Mouse (Mus musculus): ENCODE results near the gene Nfkbia.

The Nfkbia gene

DNA sequence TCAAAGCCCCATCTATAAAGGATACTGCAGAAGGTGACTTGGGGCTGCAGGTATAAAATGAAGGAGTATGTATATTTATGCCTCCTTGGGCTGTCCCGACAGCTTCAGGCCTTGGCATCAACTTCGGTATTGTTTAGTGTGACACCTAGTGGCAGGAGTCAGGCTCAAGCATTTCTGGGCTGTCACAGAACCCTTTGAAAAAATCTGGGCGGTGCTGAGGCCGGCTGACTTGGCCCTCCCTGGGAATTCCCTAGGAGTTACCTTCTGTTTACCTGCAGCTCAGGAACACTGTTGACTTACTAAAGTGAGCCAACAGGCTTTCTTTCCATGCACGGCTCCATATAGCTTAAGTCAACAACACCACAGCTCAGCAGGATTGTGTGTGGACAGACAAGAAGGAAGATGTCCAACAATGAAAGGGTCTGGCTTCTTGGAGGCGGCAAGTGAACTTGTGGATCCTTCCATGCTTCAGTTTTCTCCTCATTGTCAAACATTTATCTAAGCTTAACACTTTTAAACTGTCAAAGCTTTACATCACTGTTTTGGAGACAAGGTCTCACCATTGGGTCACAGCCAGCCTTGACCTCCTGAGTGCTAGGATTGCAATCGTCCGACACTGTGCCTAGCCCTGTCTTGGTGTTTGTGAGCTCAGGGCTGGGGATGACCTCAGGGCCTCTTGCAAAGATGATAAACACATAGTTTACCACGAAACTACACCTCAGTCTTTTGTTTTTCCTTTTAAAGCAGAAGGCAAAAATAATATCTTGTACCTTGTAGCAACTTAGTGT is 2.9 kb upstream of the Nfkbia start:
- Histone ChIP-seq H3K27me3 (ENCODE audit: insufficient read depth, low read length) (no peaks in the 10 kb centered on the region), H3K36me3 (ENCODE audit: insufficient read depth, low read length) (peaks cover 26% of the 10 kb centered on the region), H3K4me1 (replicated peaks; ENCODE audit: low read depth, low read length) (peaks cover 82% of the 10 kb centered on the region), H3K9me3 (ENCODE audit: low read length) (no peaks in the 10 kb centered on the region), H3K4me3 (replicated peaks; ENCODE audit: low read length) (peak overlapping the region; percentile 57)
- TF ChIP-seq CTCF (conservative IDR thresholded peaks at IDR 0.05; ENCODE audit: low read length) (peak; percentile 49), POU5F1 (IDR thresholded peaks at IDR 0.05; ENCODE audit: borderline replicate concordance, low read length) (no peak)

GRCm38 (mm10) chr12:55493381-55493780 is 934 bp upstream of the Nfkbia start:
- Histone ChIP-seq H3K4me1 (replicated peaks; ENCODE audit: low read depth, low read length) (peaks cover 85% of the 10 kb centered on the region), H3K36me3 (ENCODE audit: insufficient read depth, low read length) (peaks cover 36% of the 10 kb centered on the region), H3K4me3 (replicated peaks; ENCODE audit: low read length) (peak overlapping the region; percentile 96), H3K27me3 (ENCODE audit: insufficient read depth, low read length) (no peaks in the 10 kb centered on the region), H3K9me3 (ENCODE audit: low read length) (no peaks in the 10 kb centered on the region)
- TF ChIP-seq CTCF (conservative IDR thresholded peaks at IDR 0.05; ENCODE audit: low read length): no peak
- TF ChIP-seq NANOG (IDR thresholded peaks at IDR 0.05; ENCODE audit: borderline replicate concordance, low read length): no peak
- no peak for TF ChIP-seq POU5F1 (IDR thresholded peaks at IDR 0.05; ENCODE audit: borderline replicate concordance, low read length)

DNA sequence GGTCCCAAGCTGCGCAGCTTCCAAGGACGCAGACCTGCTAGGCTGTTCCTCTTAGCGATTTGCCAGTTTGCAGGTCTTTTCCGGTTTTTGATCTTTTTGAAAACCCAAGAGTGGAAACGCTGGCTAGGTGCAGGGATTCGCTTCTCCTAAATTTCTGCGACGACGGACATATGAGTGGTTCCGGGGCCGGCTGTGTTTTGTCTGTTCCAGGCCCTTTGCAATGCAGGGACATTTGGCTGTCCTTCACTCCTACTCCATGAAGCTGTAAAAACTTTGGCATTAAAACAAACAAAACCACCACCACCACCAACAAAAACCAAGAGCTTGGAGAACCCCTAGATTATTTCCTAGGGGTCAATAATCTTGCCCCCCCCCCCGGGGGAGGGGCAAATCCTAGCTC is 494 bp upstream of the Nfkbia start:
- no peak for TF ChIP-seq POU5F1 (IDR thresholded peaks at IDR 0.05; ENCODE audit: borderline replicate concordance, low read length)
- no peak for TF ChIP-seq NANOG (IDR thresholded peaks at IDR 0.05; ENCODE audit: borderline replicate concordance, low read length)
- TF ChIP-seq CTCF (conservative IDR thresholded peaks at IDR 0.05; ENCODE audit: low read length): no peak
- peaks cover 39% of the 10 kb centered on the region for H3K36me3 ChIP-seq (ENCODE audit: insufficient read depth, low read length)
- H3K4me3 ChIP-seq (replicated peaks; ENCODE audit: low read length): peak overlapping the region; percentile 96
- no peaks in the 10 kb centered on the region for H3K9me3 ChIP-seq (ENCODE audit: low read length)
- no peaks in the 10 kb centered on the region for H3K27me3 ChIP-seq (ENCODE audit: insufficient read depth, low read length)
- peaks cover 83% of the 10 kb centered on the region for H3K4me1 ChIP-seq (replicated peaks; ENCODE audit: low read depth, low read length)

GRCm38 (mm10) chr12:55491516-55492183 is 797 bp downstream of the Nfkbia start:
- TF ChIP-seq CTCF (conservative IDR thresholded peaks at IDR 0.05; ENCODE audit: low read length): no peak
- no peak for TF ChIP-seq POU5F1 (IDR thresholded peaks at IDR 0.05; ENCODE audit: borderline replicate concordance, low read length)
- TF ChIP-seq NANOG (IDR thresholded peaks at IDR 0.05; ENCODE audit: borderline replicate concordance, low read length): no peak
- peak overlapping the region; percentile 96 for H3K4me3 ChIP-seq (replicated peaks; ENCODE audit: low read length)
- no peaks in the 10 kb centered on the region for H3K27me3 ChIP-seq (ENCODE audit: insufficient read depth, low read length)
- H3K9me3 ChIP-seq (ENCODE audit: low read length): no peaks in the 10 kb centered on the region
- peaks cover 83% of the 10 kb centered on the region for H3K4me1 ChIP-seq (replicated peaks; ENCODE audit: low read depth, low read length)
- peaks cover 49% of the 10 kb centered on the region for H3K36me3 ChIP-seq (ENCODE audit: insufficient read depth, low read length)

- H3K4me1 ChIP-seq (replicated peaks; ENCODE audit: low read depth, low read length): peaks cover 83% of the 10 kb centered on the region
- no peaks in the 10 kb centered on the region for H3K27me3 ChIP-seq (ENCODE audit: insufficient read depth, low read length)
- H3K4me3 ChIP-seq (replicated peaks; ENCODE audit: low read length): peak overlapping the region; percentile 96
- no peaks in the 10 kb centered on the region for H3K9me3 ChIP-seq (ENCODE audit: low read length)
- peaks cover 55% of the 10 kb centered on the region for H3K36me3 ChIP-seq (ENCODE audit: insufficient read depth, low read length)
- TF ChIP-seq CTCF (conservative IDR thresholded peaks at IDR 0.05; ENCODE audit: low read length): no peak
- TF ChIP-seq NANOG (IDR thresholded peaks at IDR 0.05; ENCODE audit: borderline replicate concordance, low read length): no peak
- no peak for TF ChIP-seq POU5F1 (IDR thresholded peaks at IDR 0.05; ENCODE audit: borderline replicate concordance, low read length)
Measured at GRCm38 (mm10) chr12:55490722-55491449, 1.6 kb downstream of the Nfkbia start.

- Histone ChIP-seq H3K4me3 (replicated peaks; ENCODE audit: low read length) (peak overlapping the region; percentile 96), H3K9me3 (ENCODE audit: low read length) (no peaks in the 10 kb centered on the region), H3K4me1 (replicated peaks; ENCODE audit: low read depth, low read length) (peaks cover 82% of the 10 kb centered on the region), H3K27me3 (ENCODE audit: insufficient read depth, low read length) (no peaks in the 10 kb centered on the region), H3K36me3 (ENCODE audit: insufficient read depth, low read length) (peaks cover 58% of the 10 kb centered on the region)
- TF ChIP-seq POU5F1 (IDR thresholded peaks at IDR 0.05; ENCODE audit: borderline replicate concordance, low read length) (no peak), NANOG (IDR thresholded peaks at IDR 0.05; ENCODE audit: borderline replicate concordance, low read length) (no peak), CTCF (conservative IDR thresholded peaks at IDR 0.05; ENCODE audit: low read length) (no peak)
Measured at GRCm38 (mm10) chr12:55489986-55490721, 2.3 kb downstream of the Nfkbia start.

DNA sequence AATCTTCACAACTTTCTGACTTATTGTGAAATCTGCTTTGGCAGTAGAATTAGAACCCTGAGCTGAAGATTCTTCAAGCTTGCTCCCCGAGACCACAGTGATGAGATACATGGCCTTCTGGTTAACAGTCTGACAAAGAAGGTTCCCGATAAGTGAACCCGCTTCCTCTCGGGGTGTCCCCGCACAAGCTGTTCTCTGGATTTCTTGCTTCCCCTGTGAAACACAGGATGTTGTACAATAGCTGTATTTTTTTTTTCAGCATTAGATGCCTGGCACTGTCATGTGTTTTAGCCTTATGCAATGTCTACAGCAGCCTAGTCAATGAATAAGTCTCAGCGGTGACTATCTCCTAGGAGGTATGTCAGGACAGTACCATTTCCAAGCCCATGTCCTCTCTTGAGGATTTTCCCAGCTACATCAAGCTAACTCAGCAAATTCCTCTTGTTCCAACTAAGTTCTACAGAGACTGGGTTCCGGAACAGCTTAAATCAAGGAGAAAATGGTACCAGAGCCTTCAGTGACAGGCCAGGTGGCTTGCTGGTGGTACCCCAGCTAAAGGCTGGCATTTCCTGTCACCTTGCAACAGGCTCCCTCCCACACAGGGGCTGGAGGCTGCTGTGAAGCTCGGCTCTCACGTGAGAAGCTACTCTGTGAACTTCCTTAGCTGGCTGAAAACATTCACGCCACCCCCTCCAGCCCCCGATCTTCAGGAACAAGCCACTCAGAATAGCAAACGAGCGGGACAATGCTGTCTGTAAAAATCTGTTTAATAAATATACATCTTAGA is 3.6 kb downstream of the Nfkbia start:
- H3K36me3 ChIP-seq (ENCODE audit: insufficient read depth, low read length): peaks cover 62% of the 10 kb centered on the region
- peaks cover 81% of the 10 kb centered on the region for H3K4me1 ChIP-seq (replicated peaks; ENCODE audit: low read depth, low read length)
- peaks cover 6% of the 10 kb centered on the region; the same call in 1 of the 2 replicates for H3K27me3 ChIP-seq (ENCODE audit: insufficient read depth, low read length)
- no peak for TF ChIP-seq CTCF (conservative IDR thresholded peaks at IDR 0.05; ENCODE audit: low read length)
- TF ChIP-seq NANOG (IDR thresholded peaks at IDR 0.05; ENCODE audit: borderline replicate concordance, low read length): no peak
- TF ChIP-seq POU5F1 (IDR thresholded peaks at IDR 0.05; ENCODE audit: borderline replicate concordance, low read length): no peak
- no peak overlapping the region for H3K4me3 ChIP-seq (replicated peaks; ENCODE audit: low read length)
- H3K9me3 ChIP-seq (ENCODE audit: low read length): no peaks in the 10 kb centered on the region
